Comparison of ENCODE assay signal across 8 mouse cellular contexts in the genomic region with DNA sequence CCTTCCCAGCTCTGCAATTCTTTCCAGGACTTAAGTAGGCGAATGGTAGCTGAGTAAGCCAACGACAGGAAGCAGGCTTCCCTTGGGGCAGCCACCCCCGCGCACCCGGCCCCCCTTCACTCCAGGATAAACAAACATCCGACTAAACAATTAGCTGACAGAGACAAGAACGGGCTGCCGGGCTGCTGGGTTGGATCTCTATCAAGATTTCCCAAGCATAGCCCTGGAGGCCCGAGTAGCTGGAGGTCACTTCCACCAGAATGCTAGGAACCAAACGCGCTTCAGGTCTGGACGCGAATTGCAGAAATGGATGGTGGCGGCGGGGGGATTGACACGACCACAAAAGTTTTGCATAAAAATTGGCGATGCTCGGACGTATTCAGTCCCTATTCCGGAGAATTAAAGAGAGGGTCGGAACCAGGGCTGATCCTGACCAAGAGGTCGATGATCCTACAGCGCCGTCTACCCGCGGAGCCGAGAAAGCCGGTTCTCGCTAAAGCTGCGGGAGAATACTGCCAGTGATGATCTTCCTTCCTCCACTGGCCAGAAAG. TPM values are rescaled to one million over a fixed set of nuclear protein-coding genes. Genes with fewer than 3 reads are reported as not detected.
DNase-seq lines count a peak whose midpoint lies in the region; ATAC-seq and TF ChIP-seq lines count a peak whose summit lies in the region.

No protein-coding gene starts in this region.

- intact Hi-C loops in heart, adult 2 months (cut with DNase I), result loop anchor here (1.0 to 10.0 kb wide), 4 partner anchors 128 to 324 kb away; partner anchors contain the start of gene Calm3

- H3K36me3 ChIP-seq in heart, adult 2 months (ENCODE audit: control insufficient read depth, insufficient read depth, low read length), result no peaks in the 10 kb centered on the region
- no peaks in the 10 kb centered on the region for H3K36me3 ChIP-seq in kidney, adult 2 months (ENCODE audit: control insufficient read depth, insufficient read depth, low read length)
- no peaks in the 10 kb centered on the region for H3K36me3 ChIP-seq in liver, embryonic 14.5 days (replicated peaks; ENCODE audit: control insufficient read depth, insufficient read depth, low read depth)
- H3K36me3 ChIP-seq in neural tube, embryonic 11.5 days (ENCODE audit: control insufficient read depth, insufficient read depth, low read length), result no peaks in the 10 kb centered on the region
- H3K36me3 ChIP-seq in thymus, adult 2 months (ENCODE audit: control insufficient read depth, insufficient read depth, low read length), result no peaks in the 10 kb centered on the region

- no peak for ATAC-seq in liver, embryonic 14.5 days (ENCODE audit: insufficient read depth)
- ATAC-seq in neural tube, embryonic 11.5 days (ENCODE audit: insufficient read depth, low FRiP score, low TSS enrichment), result no peak

- H3K27me3 ChIP-seq in heart, adult 2 months (ENCODE audit: control insufficient read depth, insufficient read depth, low read length), result no peaks in the 10 kb centered on the region
- H3K27me3 ChIP-seq in kidney, adult 2 months (replicated peaks; ENCODE audit: control insufficient read depth, insufficient read depth, low read length), result no peaks in the 10 kb centered on the region
- peaks cover 6% of the 10 kb centered on the region; the same call in 1 of the 2 replicates for H3K27me3 ChIP-seq in liver, embryonic 14.5 days (ENCODE audit: control insufficient read depth, insufficient read depth, low read length)
- no peaks in the 10 kb centered on the region for H3K27me3 ChIP-seq in neural tube, embryonic 11.5 days (ENCODE audit: control insufficient read depth, insufficient read depth, low read length)
- peaks cover 3% of the 10 kb centered on the region; the same call in 1 of the 2 replicates for H3K27me3 ChIP-seq in thymus, adult 2 months (ENCODE audit: control insufficient read depth, insufficient read depth, low read length)

- 4% methylated on average over 30 of the region's 30 CpGs for WGBS in heart, adult 2 months
- 2% methylated on average over 30 of the region's 30 CpGs for WGBS in kidney, adult 2 months
- WGBS in liver, embryonic 14.5 days (ENCODE audit: insufficient replicate concordance), result 2% methylated on average over 30 of the region's 30 CpGs
- 2% methylated on average over 30 of the region's 30 CpGs for WGBS in neural tube, embryonic 11.5 days
- WGBS in thymus, adult 2 months, result 4% methylated on average over 30 of the region's 30 CpGs

- TF ChIP-seq CTCF in heart, adult 2 months (IDR thresholded peaks at IDR 0.05), result peak; percentile 88
- TF ChIP-seq CTCF in kidney, adult 2 months (conservative IDR thresholded peaks at IDR 0.05; ENCODE audit: insufficient read depth, insufficient read length, low read depth, low read length), result peak; percentile 81
- peak; percentile 70 for TF ChIP-seq CTCF in liver, embryonic 14.5 days (IDR thresholded peaks at IDR 0.05; ENCODE audit: low read depth)
- TF ChIP-seq CTCF in thymus, adult 2 months (IDR thresholded peaks at IDR 0.05; ENCODE audit: borderline replicate concordance, control insufficient read depth, extremely low read depth, insufficient read depth, low read length, poor library complexity), result peak; percentile 51; the same call in 1 of the 2 replicates

- no peak; the same call in none of the 2 replicates for TF ChIP-seq POLR2A in heart, adult 2 months (IDR thresholded peaks at IDR 0.05; ENCODE audit: insufficient read depth, low read depth, low read length)
- TF ChIP-seq POLR2A in kidney, adult 2 months (IDR thresholded peaks at IDR 0.05; ENCODE audit: low read depth, low read length), result no peak
- no peak for TF ChIP-seq POLR2A in thymus, adult 2 months (IDR thresholded peaks at IDR 0.05; ENCODE audit: control insufficient read depth, extremely low read depth, insufficient read depth, low read length, poor library complexity)

- peak overlapping the region; percentile 65 for H3K27ac ChIP-seq in heart, adult 2 months
- peak overlapping the region; percentile 59 for H3K27ac ChIP-seq in kidney, adult 2 months (ENCODE audit: insufficient read depth, low read depth, low read length)
- no peak overlapping the region for H3K27ac ChIP-seq in liver, embryonic 14.5 days
- no peak overlapping the region for H3K27ac ChIP-seq in neural tube, embryonic 11.5 days (ENCODE audit: low read depth, low read length)
- H3K27ac ChIP-seq in thymus, adult 2 months (ENCODE audit: control insufficient read depth, insufficient read depth, low read length), result no peak overlapping the region

- H3K9me3 ChIP-seq in liver, embryonic 14.5 days (ENCODE audit: control insufficient read depth, low read length), result no peaks in the 10 kb centered on the region
- H3K9me3 ChIP-seq in neural tube, embryonic 11.5 days (ENCODE audit: control insufficient read depth, low read length), result no peaks in the 10 kb centered on the region

- TF ChIP-seq EP300 in heart, adult 2 months (IDR thresholded peaks at IDR 0.05; ENCODE audit: insufficient read depth, low read depth, low read length), result peak; percentile 47; the same call in 1 of the 2 replicates
- no peak for TF ChIP-seq EP300 in liver, embryonic 14.5 days (IDR thresholded peaks at IDR 0.05; ENCODE audit: low read depth)

- peak overlapping the region; percentile 5; the same call in 1 of the 2 replicates for H3K9ac ChIP-seq in heart, adult 2 months (ENCODE audit: low read depth, low read length)
- H3K9ac ChIP-seq in liver, embryonic 14.5 days (replicated peaks), result no peak overlapping the region
- no peak overlapping the region for H3K9ac ChIP-seq in neural tube, embryonic 11.5 days (ENCODE audit: low read length)

- H3K4me3 ChIP-seq in heart, adult 2 months, result peak overlapping the region; percentile 34; the same call in 1 of the 2 replicates
- peak overlapping the region; percentile 34 for H3K4me3 ChIP-seq in kidney, adult 2 months (ENCODE audit: insufficient read depth, low read depth, low read length)
- H3K4me3 ChIP-seq in liver, embryonic 14.5 days (ENCODE audit: insufficient read depth in 1 of 2, low read depth in 2 of 2, low read length in 2 of 2), result peak overlapping the region; percentile 9 to 34; a peak in 3 of 4 replicates
- H3K4me3 ChIP-seq in neural tube, embryonic 11.5 days (ENCODE audit: low read depth, low read length), result peak overlapping the region; percentile 3; the same call in 1 of the 2 replicates
- H3K4me3 ChIP-seq in thymus, adult 2 months (ENCODE audit: control insufficient read depth, insufficient read depth, low read length), result peak overlapping the region; percentile 22

- H3K4me2 ChIP-seq in liver, embryonic 14.5 days (ENCODE audit: low read depth), result peak overlapping the region; percentile 47
- H3K4me2 ChIP-seq in neural tube, embryonic 11.5 days (ENCODE audit: low read depth), result peak overlapping the region; percentile 13

- DNase-seq in right cerebral cortex, adult 18-20 months, result peak; percentile 53
- no peak for DNase-seq in right cerebral cortex, postnatal 25 days
- DNase-seq in embryo, embryonic 11 days, result peak; percentile 83
- peak; percentile 85 to 87 for DNase-seq in heart, adult 2 months
- DNase-seq in kidney, adult 2 months, result peak; percentile 89
- DNase-seq in liver, embryonic 14.5 days (ENCODE audit: low read depth in 3 of 3, low spot score in 3 of 3), result no peak
- peak; percentile 74 for DNase-seq in neural tube, embryonic 11.5 days (ENCODE audit: low spot score)
- peak; percentile 72 for DNase-seq in thymus, adult 2 months

- no peaks in the 10 kb centered on the region for H3K79me2 ChIP-seq in heart, adult 2 months (replicated peaks; ENCODE audit: control insufficient read depth, insufficient read depth, low read length)

- H3K4me1 ChIP-seq in heart, adult 2 months (ENCODE audit: control insufficient read depth, insufficient read depth, low read length), result peaks cover 6% of the 10 kb centered on the region
- H3K4me1 ChIP-seq in kidney, adult 2 months (ENCODE audit: control insufficient read depth, insufficient read depth, low read length), result peaks cover 3% of the 10 kb centered on the region; the same call in 1 of the 2 replicates
- H3K4me1 ChIP-seq in liver, embryonic 14.5 days (replicated peaks; ENCODE audit: control insufficient read depth in 2 of 2, insufficient read depth in 2 of 2, low read length in 1 of 2), result peaks cover under 1 to 9% of the 10 kb centered on the region in 2 experiments; a peak in 2 of 4 replicates
- H3K4me1 ChIP-seq in neural tube, embryonic 11.5 days (ENCODE audit: control insufficient read depth, insufficient read depth, low read length), result peaks cover 4% of the 10 kb centered on the region
- H3K4me1 ChIP-seq in thymus, adult 2 months (replicated peaks; ENCODE audit: control insufficient read depth, insufficient read depth, low read length), result peaks cover 14% of the 10 kb centered on the region

RNA-seq across cellular contexts. Expression of gene Arhgap35, which starts 3.9 kb away (rescaled TPM):
- 10 to 100 TPM; 32.5 to 33.8 TPM for total RNA-seq in heart, adult 2 months (2021)
- 15.6 and 22.9 TPM in 2 replicates for polyA plus RNA-seq in heart, adult 2 months (2012; rRNA removed)
- 25.7 and 28.6 TPM in 2 replicates for polyA plus RNA-seq in kidney, adult 2 months (2012; rRNA removed)
- 2.1 and 2.3 TPM in 2 replicates for polyA plus RNA-seq in liver, embryonic 14.5 days (2012; rRNA removed)
- polyA plus RNA-seq in liver, embryonic 14.5 days (2014; fragmentation: Nextera tagmentation; extraction: Ambion mirVana), result 2.0 and 2.2 TPM in 2 replicates
- 40.8 and 41.7 TPM in 2 replicates for polyA plus RNA-seq in neural tube, embryonic 11.5 days (2014; fragmentation: Nextera tagmentation; extraction: Ambion mirVana)
- 13.4 and 14.4 TPM in 2 replicates for polyA plus RNA-seq in thymus, adult 2 months (2012; rRNA removed)

RNA-seq across cellular contexts. Expression of gene Ceacam15, which starts 56.8 kb away (rescaled TPM):
- not detected for total RNA-seq in heart, adult 2 months (2021)
- 0.14 TPM in 1 of 2 replicates, not detected in the other for polyA plus RNA-seq in heart, adult 2 months (2012; rRNA removed)
- not detected in 2 replicates for polyA plus RNA-seq in kidney, adult 2 months (2012; rRNA removed)
- not detected in 2 replicates for polyA plus RNA-seq in liver, embryonic 14.5 days (2012; rRNA removed)
- polyA plus RNA-seq in liver, embryonic 14.5 days (2014; fragmentation: Nextera tagmentation; extraction: Ambion mirVana), result not detected in 2 replicates
- not detected in 2 replicates for polyA plus RNA-seq in neural tube, embryonic 11.5 days (2014; fragmentation: Nextera tagmentation; extraction: Ambion mirVana)
- 0.75 and 0.84 TPM in 2 replicates for polyA plus RNA-seq in thymus, adult 2 months (2012; rRNA removed)

Comparison
In these comparisons a context has a peak if more than half of its experiments do, and no peak if none do; other contexts are left out.
1. DNase-seq: peak in right cerebral cortex, adult 18-20 months (single experiment), embryo, embryonic 11 days (single experiment), heart, adult 2 months (2 of 2), kidney, adult 2 months (single experiment), neural tube, embryonic 11.5 days (single experiment) and thymus, adult 2 months (single experiment); none in right cerebral cortex, postnatal 25 days (single experiment) and liver, embryonic 14.5 days (0 of 3).
2. H3K27ac ChIP-seq: peak in heart, adult 2 months (single experiment) and kidney, adult 2 months (single experiment); none in liver, embryonic 14.5 days (single experiment), neural tube, embryonic 11.5 days (single experiment) and thymus, adult 2 months (single experiment).
3. Peak in every context shown above with its lines, with median percentiles within 50 percentile points of each other: H3K4me3 ChIP-seq and CTCF ChIP-seq.